Comparison of ENCODE assay signal across 28 mouse cellular contexts in the genomic region with DNA sequence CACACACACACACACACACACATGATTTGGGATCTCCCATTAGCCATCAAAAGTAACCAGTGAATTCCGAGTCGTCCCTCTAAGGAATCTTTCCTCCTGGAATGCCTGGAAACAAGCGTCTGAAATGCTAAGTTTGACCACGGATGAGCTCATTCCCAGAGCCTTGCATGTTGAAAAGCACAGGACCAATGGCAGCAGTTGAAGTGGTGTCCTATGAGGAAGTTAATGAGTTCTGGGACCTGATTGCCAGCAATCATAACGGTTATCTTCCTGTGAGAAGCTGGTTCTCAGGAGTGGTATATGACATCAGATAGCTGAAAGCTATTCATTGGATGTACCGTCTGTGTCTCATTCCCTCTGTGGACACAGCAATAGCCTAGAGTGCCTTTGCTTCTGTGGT.
DNase-seq lines count a peak whose midpoint lies in the region; ATAC-seq lines count a peak whose summit lies in the region.
"Had no signal": no experiment of that assay in that cellular context is flagged by ENCODE, and none has a peak within 500 bp of the region (broad histone marks: within the 10 kb centered on the region; RNA-seq: fewer than 3 reads in every experiment).

No protein-coding gene starts in this region.

- H3K27ac ChIP-seq in hindbrain, embryonic 10.5 days = 0 out of 2 replicates have a peak overlapping the region, but pooled peaks have one; percentile 84
- H3K27ac ChIP-seq in hindbrain, embryonic 11.5 days (ENCODE audit: low read depth, low read length) = no peak overlapping the region
- H3K27ac ChIP-seq in midbrain, embryonic 11.5 days (ENCODE audit: low read depth, low read length) = no peak overlapping the region
- H3K27ac ChIP-seq in midbrain, embryonic 16.5 days (ENCODE audit: low read length) = no peak overlapping the region
- H3K27ac ChIP-seq in midbrain, embryonic 14.5 days (replicated peaks; ENCODE audit: low read depth, low read length) = peak overlapping the region; percentile 52; the same call in 1 of the 2 replicates
- H3K27ac ChIP-seq in neural tube, embryonic 15.5 days (replicated peaks) = peak overlapping the region; percentile 67; the same call in 1 of the 2 replicates
- no peak overlapping the region for H3K27ac ChIP-seq in kidney, embryonic 14.5 days (ENCODE audit: low read depth, low read length)
- H3K27ac ChIP-seq: forebrain, embryonic 10.5 days; heart, embryonic 13.5 days; liver, embryonic 14.5 days; macrophage had no signal

- no peaks in the 10 kb centered on the region for H3K36me3 ChIP-seq in hindbrain, embryonic 10.5 days
- no peaks in the 10 kb centered on the region for H3K36me3 ChIP-seq in hindbrain, embryonic 11.5 days (ENCODE audit: control insufficient read depth, insufficient read depth, low read length)
- H3K36me3 ChIP-seq in midbrain, embryonic 11.5 days (ENCODE audit: control insufficient read depth, insufficient read depth, low read length) = no peaks in the 10 kb centered on the region
- H3K36me3 ChIP-seq in midbrain, embryonic 16.5 days (ENCODE audit: control insufficient read depth, insufficient read depth, low read length) = 0 out of 2 replicates have a peak, but pooled peaks cover 3% of the 10 kb centered on the region
- no peaks in the 10 kb centered on the region for H3K36me3 ChIP-seq in midbrain, embryonic 14.5 days (ENCODE audit: control insufficient read depth, insufficient read depth, low read length)
- no peaks in the 10 kb centered on the region; the same call in 1 of the 2 replicates for H3K36me3 ChIP-seq in neural tube, embryonic 15.5 days
- no peaks in the 10 kb centered on the region for H3K36me3 ChIP-seq in kidney, embryonic 14.5 days (ENCODE audit: control insufficient read depth, insufficient read depth, low read length)
- H3K36me3 ChIP-seq: embryonic facial prominence, embryonic 13.5 days; heart, embryonic 13.5 days had no signal

- H3K27me3 ChIP-seq in hindbrain, embryonic 10.5 days (ENCODE audit: insufficient read depth, poor library complexity, severe bottlenecking) = no peaks in the 10 kb centered on the region
- H3K27me3 ChIP-seq in hindbrain, embryonic 11.5 days (ENCODE audit: control insufficient read depth, insufficient read depth, low read length) = no peaks in the 10 kb centered on the region
- no peaks in the 10 kb centered on the region for H3K27me3 ChIP-seq in midbrain, embryonic 11.5 days (ENCODE audit: control insufficient read depth, insufficient read depth, low read length)
- no peaks in the 10 kb centered on the region for H3K27me3 ChIP-seq in midbrain, embryonic 16.5 days (ENCODE audit: control insufficient read depth, insufficient read depth, low read depth, low read length)
- no peaks in the 10 kb centered on the region for H3K27me3 ChIP-seq in midbrain, embryonic 14.5 days (ENCODE audit: control insufficient read depth, insufficient read depth, low read length)
- no peaks in the 10 kb centered on the region for H3K27me3 ChIP-seq in neural tube, embryonic 15.5 days (replicated peaks)
- H3K27me3 ChIP-seq in kidney, embryonic 14.5 days (ENCODE audit: control insufficient read depth, insufficient read depth, low read length) = no peaks in the 10 kb centered on the region
- H3K27me3 ChIP-seq: embryonic facial prominence, embryonic 13.5 days; heart, embryonic 13.5 days had no signal

- peaks cover 53% of the 10 kb centered on the region for H3K4me1 ChIP-seq in hindbrain, embryonic 10.5 days (replicated peaks)
- H3K4me1 ChIP-seq in hindbrain, embryonic 11.5 days (replicated peaks; ENCODE audit: control insufficient read depth, insufficient read depth, low read length) = peaks cover 10% of the 10 kb centered on the region
- H3K4me1 ChIP-seq in midbrain, embryonic 11.5 days (ENCODE audit: control insufficient read depth, insufficient read depth, low read length) = peaks cover 36% of the 10 kb centered on the region
- peaks cover 40% of the 10 kb centered on the region for H3K4me1 ChIP-seq in midbrain, embryonic 16.5 days (ENCODE audit: control insufficient read depth, insufficient read depth, low read length)
- peaks cover 46% of the 10 kb centered on the region for H3K4me1 ChIP-seq in midbrain, embryonic 14.5 days (ENCODE audit: control insufficient read depth, insufficient read depth, low read length)
- H3K4me1 ChIP-seq in neural tube, embryonic 15.5 days = peaks cover 56% of the 10 kb centered on the region
- H3K4me1 ChIP-seq in kidney, embryonic 14.5 days (ENCODE audit: control insufficient read depth, insufficient read depth, low read length) = peaks cover 7% of the 10 kb centered on the region; the same call in 1 of the 2 replicates

- no peak for ATAC-seq in hindbrain, embryonic 11.5 days (ENCODE audit: low FRiP score)
- ATAC-seq in midbrain, embryonic 11.5 days (ENCODE audit: low FRiP score) = no peak
- ATAC-seq in midbrain, embryonic 16.5 days = no peak
- ATAC-seq in midbrain, embryonic 14.5 days (ENCODE audit: low FRiP score, low TSS enrichment) = no peak
- ATAC-seq in neural tube, embryonic 15.5 days (ENCODE audit: low FRiP score) = no peak
- ATAC-seq in kidney, embryonic 14.5 days (ENCODE audit: low FRiP score, low TSS enrichment) = no peak
- ATAC-seq: activated CD4-positive, CD25-positive, alpha-beta regulatory T cell, adult 4 months; forebrain, embryonic 16.5 days had no signal

- DNase-seq in hindbrain, embryonic 10.5 days (ENCODE audit: low spot score) = no peak
- no peak for DNase-seq in hindbrain, embryonic 11.5 days (ENCODE audit: low spot score)
- DNase-seq in midbrain, embryonic 11.5 days (ENCODE audit: low spot score, missing footprints) = peak; percentile 57
- DNase-seq in midbrain, embryonic 14.5 days = no peak
- DNase-seq: adrenal gland, adult 2 months; adrenal gland, postnatal 36 days; B cell, adult 2 months; heart, postnatal 10 days; kidney, adult 18-20 months; kidney, postnatal 36 days; layer of hippocampus, postnatal 36 days; liver; lung, adult 2 months; lung, postnatal 10 days; spleen, adult 18-20 months; thymus, postnatal 14 days had no signal

- WGBS in hindbrain, embryonic 10.5 days = 89% methylated on average over 6 of the region's 6 CpGs
- WGBS in hindbrain, embryonic 11.5 days = 92% methylated on average over 6 of the region's 6 CpGs
- WGBS in midbrain, embryonic 11.5 days = 92% methylated on average over 6 of the region's 6 CpGs
- WGBS in midbrain, embryonic 16.5 days = 82% methylated on average over 6 of the region's 6 CpGs
- 76% methylated on average over 6 of the region's 6 CpGs for WGBS in midbrain, embryonic 14.5 days
- 64% methylated on average over 6 of the region's 6 CpGs for WGBS in neural tube, embryonic 15.5 days
- WGBS in kidney, embryonic 14.5 days = 87% methylated on average over 6 of the region's 6 CpGs

- H3K4me3 ChIP-seq in hindbrain, embryonic 10.5 days = no peak overlapping the region
- H3K4me3 ChIP-seq in hindbrain, embryonic 11.5 days (ENCODE audit: low read depth, low read length) = no peak overlapping the region
- H3K4me3 ChIP-seq in midbrain, embryonic 11.5 days (ENCODE audit: low read depth, low read length) = no peak overlapping the region
- no peak overlapping the region for H3K4me3 ChIP-seq in midbrain, embryonic 16.5 days (ENCODE audit: low read depth, low read length)
- H3K4me3 ChIP-seq in midbrain, embryonic 14.5 days (replicated peaks; ENCODE audit: low read depth, low read length) = no peak overlapping the region
- H3K4me3 ChIP-seq in neural tube, embryonic 15.5 days (replicated peaks) = no peak overlapping the region
- no peak overlapping the region for H3K4me3 ChIP-seq in kidney, embryonic 14.5 days (ENCODE audit: low read length)
- H3K4me3 ChIP-seq: embryonic facial prominence, embryonic 13.5 days; forebrain, embryonic 10.5 days; heart, embryonic 13.5 days; myocyte had no signal

- no peak overlapping the region for H3K9ac ChIP-seq in hindbrain, embryonic 11.5 days (ENCODE audit: low read depth, low read length)
- H3K9ac ChIP-seq in midbrain, embryonic 11.5 days (ENCODE audit: low read length) = no peak overlapping the region
- H3K9ac ChIP-seq in midbrain, embryonic 16.5 days (ENCODE audit: low read depth, low read length) = no peak overlapping the region
- no peak overlapping the region for H3K9ac ChIP-seq in midbrain, embryonic 14.5 days (replicated peaks; ENCODE audit: low read length)
- H3K9ac ChIP-seq in neural tube, embryonic 15.5 days (replicated peaks) = no peak overlapping the region
- H3K9ac ChIP-seq in kidney, embryonic 14.5 days (ENCODE audit: low read depth, low read length) = no peak overlapping the region
- H3K9ac ChIP-seq: embryonic facial prominence, embryonic 13.5 days; heart, embryonic 13.5 days; hindbrain, embryonic 14.5 days; liver, embryonic 14.5 days had no signal

- no peak overlapping the region for H3K4me2 ChIP-seq in hindbrain, embryonic 11.5 days (replicated peaks; ENCODE audit: low read depth, low read length)
- H3K4me2 ChIP-seq in midbrain, embryonic 11.5 days = no peak overlapping the region
- H3K4me2 ChIP-seq in midbrain, embryonic 16.5 days (ENCODE audit: low read length) = no peak overlapping the region
- no peak overlapping the region for H3K4me2 ChIP-seq in midbrain, embryonic 14.5 days (ENCODE audit: low read length)
- no peak overlapping the region for H3K4me2 ChIP-seq in neural tube, embryonic 15.5 days
- no peak overlapping the region for H3K4me2 ChIP-seq in kidney, embryonic 14.5 days (replicated peaks; ENCODE audit: low read depth, low read length)
- H3K4me2 ChIP-seq: embryonic facial prominence, embryonic 13.5 days; heart, embryonic 13.5 days; hindbrain, embryonic 14.5 days had no signal

- H3K9me3 ChIP-seq in hindbrain, embryonic 10.5 days = peaks cover 7% of the 10 kb centered on the region; the same call in 1 of the 2 replicates
- no peaks in the 10 kb centered on the region for H3K9me3 ChIP-seq in hindbrain, embryonic 11.5 days (ENCODE audit: control insufficient read depth, low read length)
- H3K9me3 ChIP-seq in midbrain, embryonic 11.5 days (ENCODE audit: control insufficient read depth, low read length) = no peaks in the 10 kb centered on the region
- H3K9me3 ChIP-seq in midbrain, embryonic 16.5 days (replicated peaks; ENCODE audit: control insufficient read depth, low read length, poor library complexity, severe bottlenecking) = no peaks in the 10 kb centered on the region
- no peaks in the 10 kb centered on the region for H3K9me3 ChIP-seq in midbrain, embryonic 14.5 days (ENCODE audit: control insufficient read depth, low read length)
- H3K9me3 ChIP-seq in neural tube, embryonic 15.5 days (replicated peaks) = no peaks in the 10 kb centered on the region
- no peaks in the 10 kb centered on the region for H3K9me3 ChIP-seq in kidney, embryonic 14.5 days (ENCODE audit: control insufficient read depth, low read length)
- H3K9me3 ChIP-seq: embryonic facial prominence, embryonic 13.5 days; forebrain, embryonic 10.5 days; heart, embryonic 13.5 days had no signal

Comparison
In these comparisons a context has a peak if more than half of its experiments do, and no peak if none do; other contexts are left out.
1. H3K27ac ChIP-seq: peak in hindbrain, embryonic 10.5 days (single experiment), midbrain, embryonic 14.5 days (single experiment) and neural tube, embryonic 15.5 days (single experiment); none in hindbrain, embryonic 11.5 days (single experiment), midbrain, embryonic 11.5 days (single experiment), midbrain, embryonic 16.5 days (single experiment) and kidney, embryonic 14.5 days (single experiment).